Mouse (Mus musculus) lung, postnatal 0 days (tissue): ENCODE measurements around the gene Dido1.

Experiments used
- CTCF ChIP-seq: IDR thresholded peaks from 2 replicates; pipeline ENCODE4 v1.5.1; 2016; ENCODE audit warnings: antibody characterized with exemption, mild to moderate bottlenecking
- EP300 ChIP-seq: IDR thresholded peaks from 2 replicates; pipeline ENCODE4 v1.6.1; 2016; ENCODE audit warnings: antibody characterized with exemption, mild to moderate bottlenecking, control low read depth

DNA sequence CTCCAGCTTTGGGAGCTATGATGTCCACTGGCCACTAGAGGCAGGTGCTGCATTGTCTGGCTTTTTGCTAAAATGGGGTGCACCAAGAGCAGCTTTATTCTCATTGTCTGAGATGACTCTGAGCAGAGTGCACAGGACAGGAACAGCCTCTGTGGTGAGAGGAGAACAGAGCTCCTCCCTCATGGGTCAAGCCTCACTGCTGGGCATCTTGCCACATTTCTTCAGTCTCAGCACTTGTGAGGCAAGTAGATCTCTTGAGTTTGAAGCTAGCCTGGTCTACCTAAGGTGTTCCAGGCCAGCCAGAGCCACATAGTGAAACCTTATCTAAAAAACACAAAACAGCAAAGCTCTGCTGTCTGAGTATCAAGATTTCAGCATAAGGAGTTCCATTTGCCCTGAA lies 63.0 kb downstream of the Dido1 start:
- TF ChIP-seq EP300: no peak
- TF ChIP-seq CTCF: peak; percentile 19; the same call in 1 of the 2 replicates
